ENCODE assay signal across 9 mouse cellular contexts in genomic region chr17:80255208-80255607, GRCm38 (mm10). TPM values are rescaled to one million over a fixed set of nuclear protein-coding genes. Genes with fewer than 3 reads are reported as not detected.
A peak's percentile ranks its signal among the peaks of the same experiment; 100 is the strongest.
DNase-seq lines count a peak whose midpoint lies in the region; TF ChIP-seq lines count a peak whose summit lies in the region.
"Had no signal": no experiment of that assay in that cellular context is flagged by ENCODE, and none has a peak within 500 bp of the region (broad histone marks: within the 10 kb centered on the region; RNA-seq: fewer than 3 reads in every experiment).

No protein-coding gene starts in this region.

- DNase-seq in adipocyte (ENCODE audit: low spot score) = peak; percentile 56
- peak; percentile 77 for DNase-seq in gastrocnemius, postnatal 25 days
- DNase-seq in kidney, postnatal 14 days = peak; percentile 8
- peak; percentile 20 for DNase-seq in ovary, postnatal 10 days (ENCODE audit: low spot score)
- DNase-seq in layer of hippocampus, adult 11-12 months (ENCODE audit: low spot score) = no peak
- DNase-seq in layer of hippocampus, adult 9-10 months (ENCODE audit: low spot score) = no peak
- no peak for DNase-seq in right cerebral cortex, postnatal 14 days

- no peaks in the 10 kb centered on the region for H3K27me3 ChIP-seq in E14TG2a.4 (ENCODE audit: insufficient read depth, low read length)

- TF ChIP-seq CTCF in E14TG2a.4 (conservative IDR thresholded peaks at IDR 0.05; ENCODE audit: low read length) = no peak

- peak overlapping the region; percentile 18 for H3K4me3 ChIP-seq in E14TG2a.4 (replicated peaks; ENCODE audit: low read length)

- H3K9me3 ChIP-seq in E14TG2a.4 (ENCODE audit: low read length) = peaks cover 8% of the 10 kb centered on the region

- H3K36me3 ChIP-seq in E14TG2a.4 (ENCODE audit: insufficient read depth, low read length) = peaks cover 86% of the 10 kb centered on the region

- H3K4me1 ChIP-seq in E14TG2a.4 (replicated peaks; ENCODE audit: low read depth, low read length) = peaks cover 40% of the 10 kb centered on the region

RNA-seq across cellular contexts. Expression of gene Gemin6, which starts 31.0 kb away (rescaled TPM):
- total RNA-seq in gastrocnemius, postnatal 25 days (2021) = 1 to 10 TPM; 4.7 to 5.6 TPM

RNA-seq across cellular contexts. Expression of gene Morn2, which starts 34.8 kb away (rescaled TPM):
- 1 to 10 TPM; 6.5 to 7.7 TPM for total RNA-seq in gastrocnemius, postnatal 25 days (2021)

RNA-seq across cellular contexts. Expression of gene Dhx57, which starts 35.1 kb away (rescaled TPM):
- 1 to 10 TPM; 6.6 to 8.1 TPM for total RNA-seq in gastrocnemius, postnatal 25 days (2021)

RNA-seq across cellular contexts. Expression of gene Ttc39d, which starts 47.9 kb away (rescaled TPM):
- total RNA-seq in gastrocnemius, postnatal 25 days (2021) = not detected
- total RNA-seq: common myeloid progenitor, adult 5-6 weeks had no signal

RNA-seq across cellular contexts. Expression of gene Srsf7, which starts 48.1 kb away (rescaled TPM):
- total RNA-seq in gastrocnemius, postnatal 25 days (2021) = 10 to 100 TPM; 23.4 to 23.9 TPM

Comparison
In these comparisons a context has a peak if more than half of its experiments do, and no peak if none do; other contexts are left out.
1. DNase-seq: peak in adipocyte (single experiment), gastrocnemius, postnatal 25 days (single experiment), kidney, postnatal 14 days (single experiment) and ovary, postnatal 10 days (single experiment); none in layer of hippocampus, adult 11-12 months (single experiment), layer of hippocampus, adult 9-10 months (single experiment) and right cerebral cortex, postnatal 14 days (single experiment).